Mouse (Mus musculus): ENCODE measurements around the gene Pias3.

DNA sequence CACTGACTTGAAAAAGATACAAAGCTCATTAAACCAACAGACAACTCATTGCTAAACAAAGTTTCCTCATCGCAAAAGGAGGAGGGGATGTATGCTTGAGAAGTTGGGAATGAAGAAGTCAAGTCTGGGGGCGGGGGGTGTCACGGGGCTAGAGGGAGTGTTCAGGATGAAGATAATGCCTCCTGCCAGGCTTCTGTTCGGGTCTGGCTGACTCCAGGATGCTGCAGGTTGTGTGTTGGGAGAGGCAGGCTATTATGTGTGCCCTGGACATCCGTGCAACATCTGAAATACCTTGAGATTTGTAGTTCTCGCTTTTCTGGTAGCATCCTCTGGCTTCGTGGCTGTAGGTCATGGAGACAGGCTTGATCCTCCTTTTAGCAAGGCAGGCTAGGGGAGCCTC is 17.7 kb upstream of the Pias3 start:
- TF ChIP-seq CHD2 (IDR thresholded peaks at IDR 0.05; ENCODE audit: low read depth, low read length) (no peak), ZNF384 (IDR thresholded peaks at IDR 0.05; ENCODE audit: low read depth, low read length) (no peak), HCFC1 (IDR thresholded peaks at IDR 0.05; ENCODE audit: borderline replicate concordance, insufficient read depth, low read length) (no peak), MAFK (IDR thresholded peaks at IDR 0.05; ENCODE audit: insufficient read depth, low read depth, low read length) (no peak), ZC3H11A (IDR thresholded peaks at IDR 0.05; ENCODE audit: borderline replicate concordance, low read depth, low read length) (no peak)
